Mouse (Mus musculus) T-helper 2 cell (primary cell): ENCODE data around the gene Ffar2.

Experiments
- in situ Hi-C: fragments of 300-600 bp; cut with MboI, MseI; formaldehyde crosslinking; loops from one replicate; pipeline ENCODE4 v1.15.1; 2025; ENCODE audit warnings: high pct_unique_total_duplicates

Gene Ffar2

DNA sequence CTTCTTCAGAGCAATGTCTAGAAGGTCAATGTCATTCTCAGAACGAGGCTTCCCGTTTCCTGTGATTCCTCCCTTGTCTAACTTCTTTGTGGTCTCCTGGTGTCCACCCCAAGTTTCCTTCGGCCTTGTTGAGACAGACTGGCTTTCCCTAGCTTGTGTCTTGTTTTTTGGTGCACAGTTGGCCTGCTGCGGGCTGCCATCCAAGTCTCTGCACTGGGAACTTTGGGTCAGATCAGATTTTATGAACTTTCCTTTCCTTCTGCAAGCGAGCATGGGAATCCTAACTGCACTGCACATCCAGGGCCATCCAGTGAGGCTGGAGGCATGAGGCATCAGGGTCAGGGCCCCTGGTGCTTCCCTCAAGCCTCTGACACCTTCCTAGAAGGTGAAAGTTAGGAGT is 2.0 kb downstream of the Ffar2 start:
- in situ Hi-C loops: no loop called here

- in situ Hi-C loops: no loop called here
Observed at GRCm38 (mm10) chr7:30820854-30821445, 2.6 kb downstream of the Ffar2 start.

DNA sequence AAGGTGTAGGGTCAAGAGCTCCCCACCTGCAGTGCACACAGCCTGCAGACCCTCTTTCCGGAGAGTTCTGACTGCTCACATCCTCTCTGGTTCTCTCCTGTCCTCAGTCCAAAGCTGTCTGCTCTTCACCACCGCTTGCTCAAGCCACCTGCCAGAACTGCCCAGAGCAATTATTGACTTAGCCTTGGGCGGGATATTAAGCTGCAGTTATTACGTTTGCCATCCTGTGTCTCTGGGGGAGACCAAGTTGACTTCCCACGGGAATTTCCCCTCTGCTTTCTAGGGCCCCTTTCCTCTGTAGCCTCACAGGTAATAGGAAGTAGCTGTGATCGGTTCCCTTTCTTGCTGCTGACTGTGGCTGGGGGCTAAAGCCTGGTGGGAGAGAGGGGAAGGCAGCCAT is 3.4 kb downstream of the Ffar2 start:
- in situ Hi-C loops: no loop called here

GRCm38 (mm10) chr7:30812291-30812807 is 11.2 kb downstream of the Ffar2 start:
- in situ Hi-C loops: no loop called here

DNA sequence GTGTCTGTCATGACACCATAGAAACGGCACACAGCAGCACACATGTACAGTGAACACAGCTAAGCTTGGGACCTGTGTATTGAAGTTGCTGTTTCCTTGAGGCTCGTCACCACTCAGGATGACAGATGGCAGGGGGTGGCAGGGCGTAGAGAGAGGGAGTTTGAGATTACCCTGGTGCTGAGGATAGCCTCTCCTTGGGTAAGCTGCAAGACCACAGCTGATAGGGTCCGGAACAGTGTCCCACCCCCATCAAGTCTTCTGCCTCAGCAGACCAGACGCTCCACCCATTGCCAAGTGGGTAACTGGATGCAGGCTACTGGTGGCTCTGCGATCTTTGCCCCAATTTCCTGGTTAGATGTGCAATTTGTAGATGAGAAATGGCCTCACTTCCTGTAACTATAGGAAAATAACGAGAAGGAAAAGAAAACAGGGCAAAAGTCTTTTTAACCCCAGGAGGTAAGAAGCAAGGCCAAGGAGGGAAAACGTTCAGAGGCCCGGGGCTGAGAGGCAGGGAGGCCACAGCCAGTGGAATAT is 11.8 kb downstream of the Ffar2 start:
- in situ Hi-C loops: no loop called here

- in situ Hi-C loops: no loop called here
Observed at GRCm38 (mm10) chr7:30810319-30810718, 13.3 kb downstream of the Ffar2 start.

DNA sequence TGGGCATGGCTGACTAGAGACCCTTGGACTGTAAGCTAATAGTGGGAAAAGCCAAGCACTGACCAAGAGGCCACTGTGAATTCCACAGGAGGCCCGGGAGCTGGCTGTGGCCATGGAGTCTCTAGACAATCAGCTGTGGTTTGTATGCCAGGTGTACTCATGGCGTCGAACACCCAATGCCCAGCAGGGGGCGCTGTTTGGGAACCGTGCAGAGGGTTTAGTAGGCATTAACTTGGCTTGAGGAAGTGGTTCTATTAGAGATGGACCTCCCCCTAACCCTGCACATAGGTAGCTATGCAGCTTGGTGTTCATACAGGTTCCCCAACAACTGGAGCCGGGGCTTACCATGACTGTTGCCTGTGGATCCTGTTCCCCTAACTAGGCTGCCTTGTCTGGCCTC is 17.7 kb downstream of the Ffar2 start:
- in situ Hi-C loops: loop anchor here (5.0 kb wide), 1 partner anchor 56 kb away; the partner anchor contains the start of gene Ffar1

GRCm38 (mm10) chr7:30804026-30804715 is 19.4 kb downstream of the Ffar2 start:
- in situ Hi-C loops: loop anchor here (5.0 kb wide), 1 partner anchor 173 kb away; no protein-coding TSS in a partner anchor

DNA sequence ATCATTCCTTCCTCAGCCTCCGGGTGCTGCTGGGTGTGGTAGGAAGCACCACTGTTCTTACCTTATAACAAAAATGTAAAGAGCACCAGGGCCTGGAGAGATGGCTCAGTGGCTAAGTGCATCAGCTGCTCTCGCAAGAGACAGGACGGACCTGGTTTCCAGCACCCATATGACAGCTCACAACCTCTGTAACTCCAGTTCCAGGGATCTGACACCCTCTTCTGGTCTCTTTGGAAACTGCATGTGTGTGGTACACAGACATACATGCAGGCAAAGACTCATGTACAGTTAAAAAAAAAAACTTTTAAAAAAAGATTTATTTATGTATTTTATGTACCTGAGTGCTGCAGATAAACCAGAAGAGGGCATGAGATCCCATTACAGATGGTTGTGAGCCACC is 20.3 kb downstream of the Ffar2 start:
- in situ Hi-C loops: loop anchor here (5.0 kb wide), 1 partner anchor 174 kb away; no protein-coding TSS in a partner anchor

DNA sequence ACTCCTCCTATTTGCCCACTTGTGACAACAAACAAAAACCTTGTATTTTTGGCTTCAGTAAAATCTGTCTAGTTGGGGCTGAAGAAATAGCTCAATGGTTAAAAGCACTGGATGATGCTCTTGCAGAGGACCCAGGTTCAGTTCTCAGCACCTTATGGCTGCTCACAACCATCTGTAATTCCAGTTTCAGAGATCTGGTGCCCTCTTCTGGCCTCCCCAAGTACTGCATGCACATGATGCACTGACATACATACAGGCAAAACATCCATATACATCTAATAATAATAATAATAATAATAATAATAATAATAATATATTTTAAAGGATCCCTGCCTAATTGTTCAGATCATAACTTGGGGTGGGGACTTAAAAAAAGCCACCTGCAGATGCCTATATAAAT is 22.9 kb downstream of the Ffar2 start:
- in situ Hi-C loops: loop anchor here (5.0 kb wide), 1 partner anchor 177 kb away; no protein-coding TSS in a partner anchor

GRCm38 (mm10) chr7:30796790-30797189 is 26.8 kb downstream of the Ffar2 start:
- in situ Hi-C loops: no loop called here

GRCm38 (mm10) chr7:30794921-30795320 is 28.7 kb downstream of the Ffar2 start:
- in situ Hi-C loops: no loop called here

GRCm38 (mm10) chr7:30791921-30792320 is 31.7 kb downstream of the Ffar2 start:
- in situ Hi-C loops: no loop called here

- in situ Hi-C loops: no loop called here
Observed at GRCm38 (mm10) chr7:30790141-30790540, 33.4 kb downstream of the Ffar2 start.

- in situ Hi-C loops: no loop called here
Observed at GRCm38 (mm10) chr7:30787377-30788022, 36.1 kb downstream of the Ffar2 start, which contains the start of gene Krtdap. TSS of gene Krtdap (plus strand) at chr7:30787896.

GRCm38 (mm10) chr7:30785721-30786546 is 37.6 kb downstream of the Ffar2 start:
- in situ Hi-C loops: no loop called here

- in situ Hi-C loops: no loop called here
Observed at GRCm38 (mm10) chr7:30785154-30785553, 38.4 kb downstream of the Ffar2 start.

- in situ Hi-C loops: no loop called here
Observed at GRCm38 (mm10) chr7:30782658-30783057, 40.9 kb downstream of the Ffar2 start.

DNA sequence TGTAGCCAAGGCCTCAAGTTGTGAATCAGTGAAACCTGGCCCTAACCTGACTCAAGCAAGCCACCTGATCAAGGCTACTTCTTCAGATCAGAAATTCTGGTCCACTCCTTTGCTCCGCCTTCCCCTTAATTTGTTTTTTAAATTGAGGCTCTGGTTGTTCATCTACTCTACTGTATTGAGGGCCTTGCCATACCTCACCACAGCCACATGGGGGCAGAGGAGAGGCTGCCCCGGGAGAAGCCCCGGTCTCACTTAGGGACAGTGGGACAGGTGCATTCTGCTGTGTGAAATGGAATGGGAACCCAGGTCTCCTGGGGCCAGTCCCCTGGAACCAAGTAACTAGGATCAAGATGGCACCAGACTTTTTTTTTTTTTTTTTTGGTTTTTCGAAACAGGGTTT is 41.8 kb downstream of the Ffar2 start:
- in situ Hi-C loops: no loop called here

GRCm38 (mm10) chr7:30777911-30778310 is 45.7 kb downstream of the Ffar2 start:
- in situ Hi-C loops: no loop called here

- in situ Hi-C loops: no loop called here
Observed at GRCm38 (mm10) chr7:30777081-30777579, 46.4 kb downstream of the Ffar2 start.
